Mouse (Mus musculus): ENCODE results near the gene Aldh3b2. TPM values are rescaled to one million over a fixed set of nuclear protein-coding genes. Genes with fewer than 3 reads are reported as not detected.
A peak's percentile ranks its signal among the peaks of the same experiment; 100 is the strongest.

The Aldh3b2 gene
- polyA plus RNA-seq, 1 experiment from 2014 or later, result 11.7 TPM

GRCm38 (mm10) chr19:3985261-3985681 lies 13.1 kb downstream of the Aldh3b2 start:
- ATAC-seq (ENCODE audit: insufficient number of reproducible peaks, insufficient read depth, low FRiP score, low read depth), result no peak
- Histone ChIP-seq H3K27ac (ENCODE audit: low read length) (no peak overlapping the region), H3K9ac (replicated peaks; ENCODE audit: low read depth, low read length) (no peak overlapping the region), H3K9me3 (ENCODE audit: control insufficient read depth, low read depth, low read length) (no peaks in the 10 kb centered on the region), H3K4me3 (ENCODE audit: low read depth, low read length) (no peak overlapping the region), H3K36me3 (ENCODE audit: control insufficient read depth, insufficient read depth, low read length) (no peaks in the 10 kb centered on the region), H3K4me2 (replicated peaks; ENCODE audit: low read depth, low read length) (no peak overlapping the region), H3K4me1 (ENCODE audit: control insufficient read depth, insufficient read depth, low read length) (peaks cover 14% of the 10 kb centered on the region), H3K27me3 (ENCODE audit: control insufficient read depth, insufficient read depth, low read length) (no peaks in the 10 kb centered on the region)
- 35% methylated on average over 8 of the region's 8 CpGs for WGBS

- WGBS, result 6% methylated on average over 8 of the region's 8 CpGs
- Histone ChIP-seq H3K27ac (ENCODE audit: low read length) (peak within 1 kb of the TSS; percentile 55; the same call in 1 of the 2 replicates), H3K9ac (replicated peaks; ENCODE audit: low read depth, low read length) (0 out of 2 replicates have a peak within 1 kb of the TSS, but pooled peaks have one; percentile 10), H3K27me3 (ENCODE audit: control insufficient read depth, insufficient read depth, low read length) (no peaks in the 10 kb centered on the region), H3K4me3 (ENCODE audit: low read depth, low read length) (no peak within 1 kb of the TSS), H3K4me1 (ENCODE audit: control insufficient read depth, insufficient read depth, low read length) (peaks cover 14% of the 10 kb centered on the region), H3K9me3 (ENCODE audit: control insufficient read depth, low read depth, low read length) (no peaks in the 10 kb centered on the region), H3K4me2 (replicated peaks; ENCODE audit: low read depth, low read length) (peak within 1 kb of the TSS; percentile 28; the same call in 1 of the 2 replicates), H3K36me3 (ENCODE audit: control insufficient read depth, insufficient read depth, low read length) (no peaks in the 10 kb centered on the region)
- peak; percentile 80 for ATAC-seq (ENCODE audit: insufficient number of reproducible peaks, insufficient read depth, low FRiP score, low read depth)
Observed at GRCm38 (mm10) chr19:3986334-3986733, 14.2 kb downstream of the Aldh3b2 start, which contains the start of gene Acy3. Gene Acy3 (plus strand): TSS chr19:3986570.

- Histone ChIP-seq H3K4me3 (ENCODE audit: low read depth, low read length) (no peak overlapping the region), H3K4me2 (replicated peaks; ENCODE audit: low read depth, low read length) (no peak overlapping the region), H3K9me3 (ENCODE audit: control insufficient read depth, low read depth, low read length) (no peaks in the 10 kb centered on the region), H3K27me3 (ENCODE audit: control insufficient read depth, insufficient read depth, low read length) (no peaks in the 10 kb centered on the region), H3K27ac (ENCODE audit: low read length) (no peak overlapping the region), H3K4me1 (ENCODE audit: control insufficient read depth, insufficient read depth, low read length) (peaks cover 14% of the 10 kb centered on the region), H3K36me3 (ENCODE audit: control insufficient read depth, insufficient read depth, low read length) (no peaks in the 10 kb centered on the region), H3K9ac (replicated peaks; ENCODE audit: low read depth, low read length) (no peak overlapping the region)
- 84% methylated on average over 14 of the region's 14 CpGs for WGBS
- no peak for ATAC-seq (ENCODE audit: insufficient number of reproducible peaks, insufficient read depth, low FRiP score, low read depth)
Observed at GRCm38 (mm10) chr19:3988066-3988465, 15.9 kb downstream of the Aldh3b2 start.

- no peak for ATAC-seq (ENCODE audit: insufficient number of reproducible peaks, insufficient read depth, low FRiP score, low read depth)
- Histone ChIP-seq H3K4me3 (ENCODE audit: low read depth, low read length) (no peak overlapping the region), H3K9me3 (ENCODE audit: control insufficient read depth, low read depth, low read length) (no peaks in the 10 kb centered on the region), H3K27ac (ENCODE audit: low read length) (no peak overlapping the region), H3K4me2 (replicated peaks; ENCODE audit: low read depth, low read length) (no peak overlapping the region), H3K4me1 (ENCODE audit: control insufficient read depth, insufficient read depth, low read length) (peaks cover 11% of the 10 kb centered on the region), H3K27me3 (ENCODE audit: control insufficient read depth, insufficient read depth, low read length) (no peaks in the 10 kb centered on the region), H3K9ac (replicated peaks; ENCODE audit: low read depth, low read length) (no peak overlapping the region), H3K36me3 (ENCODE audit: control insufficient read depth, insufficient read depth, low read length) (no peaks in the 10 kb centered on the region)
- WGBS, result 90% methylated on average over 4 of the region's 4 CpGs
Observed at GRCm38 (mm10) chr19:3988750-3989149, 16.6 kb downstream of the Aldh3b2 start.

GRCm38 (mm10) chr19:3990804-3991203 lies 18.7 kb downstream of the Aldh3b2 start:
- Histone ChIP-seq H3K4me1 (ENCODE audit: control insufficient read depth, insufficient read depth, low read length) (peaks cover 7% of the 10 kb centered on the region), H3K9me3 (ENCODE audit: control insufficient read depth, low read depth, low read length) (no peaks in the 10 kb centered on the region), H3K27me3 (ENCODE audit: control insufficient read depth, insufficient read depth, low read length) (no peaks in the 10 kb centered on the region), H3K9ac (replicated peaks; ENCODE audit: low read depth, low read length) (no peak overlapping the region), H3K4me3 (ENCODE audit: low read depth, low read length) (no peak overlapping the region), H3K4me2 (replicated peaks; ENCODE audit: low read depth, low read length) (no peak overlapping the region), H3K27ac (ENCODE audit: low read length) (no peak overlapping the region), H3K36me3 (ENCODE audit: control insufficient read depth, insufficient read depth, low read length) (no peaks in the 10 kb centered on the region)
- WGBS, result 17% methylated on average over 6 of the region's 6 CpGs
- no peak for ATAC-seq (ENCODE audit: insufficient number of reproducible peaks, insufficient read depth, low FRiP score, low read depth)

- no peaks in the 10 kb centered on the region for H3K36me3 ChIP-seq (ENCODE audit: control insufficient read depth, insufficient read depth, low read length)
- no peaks in the 10 kb centered on the region for H3K27me3 ChIP-seq (ENCODE audit: control insufficient read depth, insufficient read depth, low read length)
Observed at GRCm38 (mm10) chr19:3991562-3991961, 19.4 kb downstream of the Aldh3b2 start.

GRCm38 (mm10) chr19:3991966-3992365 lies 19.8 kb downstream of the Aldh3b2 start:
- peaks cover under 1% of the 10 kb centered on the region; the same call in 1 of the 2 replicates for H3K4me1 ChIP-seq (ENCODE audit: control insufficient read depth, insufficient read depth, low read length)
- H3K9ac ChIP-seq (replicated peaks; ENCODE audit: low read depth, low read length), result no peak overlapping the region
- H3K27me3 ChIP-seq (ENCODE audit: control insufficient read depth, insufficient read depth, low read length), result no peaks in the 10 kb centered on the region
- 80% methylated on average over 3 of the region's 3 CpGs for WGBS
- no peak for ATAC-seq (ENCODE audit: insufficient number of reproducible peaks, insufficient read depth, low FRiP score, low read depth)
- no peak overlapping the region for H3K27ac ChIP-seq (ENCODE audit: low read length)
- H3K9me3 ChIP-seq (ENCODE audit: control insufficient read depth, low read depth, low read length), result no peaks in the 10 kb centered on the region
- H3K4me2 ChIP-seq (replicated peaks; ENCODE audit: low read depth, low read length), result no peak overlapping the region
- H3K4me3 ChIP-seq (ENCODE audit: low read depth, low read length), result no peak overlapping the region
- no peaks in the 10 kb centered on the region for H3K36me3 ChIP-seq (ENCODE audit: control insufficient read depth, insufficient read depth, low read length)

More at GRCm38 (mm10) chr19:3991562-3991961, 19.4 kb downstream of the Aldh3b2 start:
- Histone ChIP-seq H3K27ac (ENCODE audit: low read length) (no peak overlapping the region), H3K4me3 (ENCODE audit: low read depth, low read length) (no peak overlapping the region), H3K4me1 (ENCODE audit: control insufficient read depth, insufficient read depth, low read length) (peaks cover 5% of the 10 kb centered on the region), H3K9me3 (ENCODE audit: control insufficient read depth, low read depth, low read length) (no peaks in the 10 kb centered on the region), H3K9ac (replicated peaks; ENCODE audit: low read depth, low read length) (no peak overlapping the region), H3K4me2 (replicated peaks; ENCODE audit: low read depth, low read length) (no peak overlapping the region)
- ATAC-seq (ENCODE audit: insufficient number of reproducible peaks, insufficient read depth, low FRiP score, low read depth), result no peak
- WGBS, result 97% methylated on average over 3 of the region's 3 CpGs

- H3K4me3 ChIP-seq (ENCODE audit: low read depth, low read length), result no peak within 1 kb of the TSS
- H3K36me3 ChIP-seq (ENCODE audit: control insufficient read depth, insufficient read depth, low read length), result no peaks in the 10 kb centered on the region
- no peaks in the 10 kb centered on the region for H3K4me1 ChIP-seq (ENCODE audit: control insufficient read depth, insufficient read depth, low read length)
- H3K4me2 ChIP-seq (replicated peaks; ENCODE audit: low read depth, low read length), result no peak within 1 kb of the TSS
- WGBS, result 64% methylated on average over 5 of the region's 5 CpGs
- H3K27ac ChIP-seq (ENCODE audit: low read length), result no peak within 1 kb of the TSS
- H3K9me3 ChIP-seq (ENCODE audit: control insufficient read depth, low read depth, low read length), result no peaks in the 10 kb centered on the region
- no peak for ATAC-seq (ENCODE audit: insufficient number of reproducible peaks, insufficient read depth, low FRiP score, low read depth)
- no peak within 1 kb of the TSS for H3K9ac ChIP-seq (replicated peaks; ENCODE audit: low read depth, low read length)
- no peaks in the 10 kb centered on the region for H3K27me3 ChIP-seq (ENCODE audit: control insufficient read depth, insufficient read depth, low read length)
Observed at GRCm38 (mm10) chr19:3992416-3992815, 20.3 kb downstream of the Aldh3b2 start, which contains the start of gene Tbx10. Gene Tbx10 (plus strand): TSS chr19:3992752.

GRCm38 (mm10) chr19:3994932-3995331 lies 22.8 kb downstream of the Aldh3b2 start:
- no peak overlapping the region for H3K4me2 ChIP-seq (replicated peaks; ENCODE audit: low read depth, low read length)
- H3K4me1 ChIP-seq (ENCODE audit: control insufficient read depth, insufficient read depth, low read length), result peaks cover 6% of the 10 kb centered on the region; the same call in 1 of the 2 replicates
- H3K27me3 ChIP-seq (ENCODE audit: control insufficient read depth, insufficient read depth, low read length), result no peaks in the 10 kb centered on the region
- no peak overlapping the region for H3K27ac ChIP-seq (ENCODE audit: low read length)
- no peak overlapping the region for H3K4me3 ChIP-seq (ENCODE audit: low read depth, low read length)
- H3K9me3 ChIP-seq (ENCODE audit: control insufficient read depth, low read depth, low read length), result no peaks in the 10 kb centered on the region
- no peak overlapping the region for H3K9ac ChIP-seq (replicated peaks; ENCODE audit: low read depth, low read length)
- no peak for ATAC-seq (ENCODE audit: insufficient number of reproducible peaks, insufficient read depth, low FRiP score, low read depth)
- WGBS, result 58% methylated on average over 6 of the region's 6 CpGs
- no peaks in the 10 kb centered on the region for H3K36me3 ChIP-seq (ENCODE audit: control insufficient read depth, insufficient read depth, low read length)

All from stomach, embryonic 14.5 days (tissue).